Mouse (Mus musculus) telencephalon, adult 2 months (tissue): ENCODE data around the gene Hagh.
A peak's percentile ranks its signal among the peaks of the same experiment; 100 is the strongest.

Experiments
- DNase-seq: peaks from one replicate; pipeline ENCODE4 v3.0.0-alpha.2; 2011; ENCODE audit warnings: low read depth, low spot score

Hagh gene

GRCm38 (mm10) chr17:24839842-24840241, at the start of gene Hagh:
Hagh (plus strand) TSS chr17:24840143.
- peak; percentile 15 for DNase-seq

GRCm38 (mm10) chr17:24792190-24792589, 47.8 kb upstream of the Hagh start:
- no peak for DNase-seq

- no peak for DNase-seq
These were observed 45.2 kb upstream of the Hagh start for GRCm38 (mm10) chr17:24794791-24795190.

- no peak for DNase-seq
These were observed 43.0 kb upstream of the Hagh start for GRCm38 (mm10) chr17:24796969-24797368.

- no peak for DNase-seq
These were observed 41.7 kb upstream of the Hagh start for GRCm38 (mm10) chr17:24798229-24798628.

DNA sequence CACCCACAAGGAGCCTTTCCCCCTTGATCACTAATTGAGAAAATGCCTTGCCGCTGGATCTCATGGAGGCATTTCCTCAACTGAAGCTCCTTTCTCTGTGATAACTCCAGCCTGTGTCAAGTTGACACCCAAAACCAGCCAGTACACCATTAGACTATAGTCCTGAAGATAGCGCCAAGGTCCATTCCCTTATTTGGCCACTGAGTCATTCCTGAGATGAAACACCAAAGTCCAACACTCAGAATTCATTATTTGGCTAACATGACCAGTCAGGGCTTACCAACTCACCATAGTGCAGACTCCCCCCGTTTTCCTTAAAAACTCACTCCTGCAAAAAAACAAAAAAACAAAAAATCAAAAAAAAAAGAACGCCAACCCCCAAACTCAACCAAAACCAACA, 40.5 kb upstream of the Hagh start:
- DNase-seq, result no peak

DNA sequence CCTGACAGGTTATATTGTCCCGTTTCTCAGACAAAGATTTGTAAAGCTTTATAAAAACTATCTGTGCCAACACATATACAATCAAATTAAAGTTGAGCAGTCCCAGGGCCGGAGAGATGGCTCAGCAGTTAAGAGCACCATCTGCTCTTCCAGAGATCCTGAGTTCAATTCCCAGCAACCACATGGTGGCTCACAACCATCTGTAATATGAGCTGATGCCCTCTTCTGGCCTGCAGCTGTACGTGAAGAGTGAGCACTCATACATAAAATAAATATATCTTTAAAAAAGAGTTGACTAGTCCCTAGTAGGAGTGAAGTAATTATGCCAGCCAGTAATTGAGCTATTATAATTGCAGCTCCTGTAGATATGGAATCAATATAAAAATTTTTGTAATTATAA, 39.4 kb upstream of the Hagh start:
- no peak for DNase-seq

GRCm38 (mm10) chr17:24803952-24804951, 35.7 kb upstream of the Hagh start, which contains the start of gene Meiob:
Meiob (plus strand) TSS chr17:24804289.
- no peak for DNase-seq

DNA sequence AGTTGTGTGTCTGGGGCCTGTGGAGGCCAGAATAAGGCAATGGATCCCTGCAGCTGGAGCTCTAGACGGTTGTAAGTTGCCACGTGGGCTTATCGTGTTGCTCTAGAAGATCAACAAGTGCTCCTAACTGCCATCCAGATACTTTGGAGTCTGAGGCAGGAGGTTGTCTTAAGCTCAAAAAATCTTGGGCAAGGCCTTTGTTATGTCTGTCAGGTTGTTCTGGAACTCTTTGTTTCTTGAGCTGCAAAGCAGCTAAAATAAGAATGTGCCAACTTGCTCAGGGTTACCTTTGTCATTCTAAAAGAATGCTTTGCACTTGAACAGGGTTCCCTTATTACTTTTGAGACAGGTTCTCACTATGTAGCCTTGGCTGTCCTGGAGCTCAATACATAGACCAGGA, 28.7 kb upstream of the Hagh start:
- no peak for DNase-seq

- DNase-seq, result no peak
These were observed 27.7 kb upstream of the Hagh start for GRCm38 (mm10) chr17:24812215-24812614.

DNA sequence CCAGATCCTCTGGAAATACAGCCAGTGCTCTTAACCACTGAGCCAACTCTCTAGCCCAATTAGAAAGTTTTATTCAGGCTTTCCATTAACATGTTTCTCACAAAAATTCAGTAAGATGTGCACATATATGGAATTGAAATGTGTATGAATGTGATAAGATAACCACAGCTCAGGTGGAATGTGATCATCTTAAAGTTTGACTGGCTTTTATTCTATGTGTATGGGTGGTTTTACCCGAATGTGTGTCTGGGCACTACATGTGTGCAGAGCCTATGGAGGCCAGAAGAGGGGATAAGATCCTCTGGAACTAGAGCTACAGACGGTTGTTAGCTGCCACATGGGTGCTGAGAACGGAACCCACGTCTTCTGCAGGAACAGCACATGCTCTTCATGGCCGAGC, 24.7 kb upstream of the Hagh start:
- no peak for DNase-seq

- no peak for DNase-seq
These were observed 22.4 kb upstream of the Hagh start for GRCm38 (mm10) chr17:24817503-24817902.

GRCm38 (mm10) chr17:24818172-24818571, 21.8 kb upstream of the Hagh start:
- DNase-seq, result no peak

- no peak for DNase-seq
These were observed 20.5 kb upstream of the Hagh start for GRCm38 (mm10) chr17:24819469-24819868.

DNA sequence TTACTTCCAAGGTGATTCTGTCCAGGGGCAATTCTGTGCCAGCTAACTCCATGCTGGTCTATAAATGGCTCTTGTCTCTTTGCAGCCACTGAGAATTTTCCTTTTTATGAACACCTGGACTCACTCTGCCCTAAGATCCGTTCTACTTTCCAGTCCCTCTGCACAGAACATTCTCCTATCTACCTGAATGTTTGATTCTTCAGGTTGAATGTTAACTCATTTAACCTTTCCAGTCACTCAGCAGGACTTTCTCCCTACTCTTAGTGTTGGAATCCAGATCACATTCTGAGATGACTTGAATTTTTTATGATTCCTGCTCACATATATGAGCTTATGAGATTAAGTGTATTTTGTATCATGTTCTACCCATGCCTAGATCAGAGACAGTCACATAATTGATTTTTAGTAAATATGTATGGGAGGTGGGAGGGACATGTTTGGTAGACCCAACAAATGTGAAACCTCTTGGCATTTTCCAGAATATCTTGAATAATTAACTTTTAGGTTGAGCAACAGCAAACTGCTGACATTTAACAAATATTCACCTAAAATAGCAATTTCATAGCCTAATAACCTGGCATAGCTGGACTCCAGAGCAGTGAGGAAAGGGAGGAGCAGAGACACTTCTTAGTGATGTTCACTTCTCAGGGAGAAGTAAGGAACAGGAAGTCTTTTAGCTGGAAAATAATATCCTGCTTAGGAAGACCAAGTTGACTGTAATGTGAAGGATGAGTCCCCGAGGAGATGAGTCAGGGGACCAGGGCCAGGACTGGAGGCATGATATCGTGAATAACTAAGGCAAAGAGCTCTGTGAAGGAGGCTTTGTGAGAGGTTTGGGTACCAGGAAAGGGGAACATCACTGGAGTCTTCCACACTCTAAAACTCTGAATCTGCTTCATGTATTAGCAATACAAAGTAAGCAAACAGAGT, 18.3 kb upstream of the Hagh start:
- DNase-seq, result no peak

- DNase-seq, result no peak
These were observed 398 bp downstream of the Hagh start for GRCm38 (mm10) chr17:24840341-24840740.

DNA sequence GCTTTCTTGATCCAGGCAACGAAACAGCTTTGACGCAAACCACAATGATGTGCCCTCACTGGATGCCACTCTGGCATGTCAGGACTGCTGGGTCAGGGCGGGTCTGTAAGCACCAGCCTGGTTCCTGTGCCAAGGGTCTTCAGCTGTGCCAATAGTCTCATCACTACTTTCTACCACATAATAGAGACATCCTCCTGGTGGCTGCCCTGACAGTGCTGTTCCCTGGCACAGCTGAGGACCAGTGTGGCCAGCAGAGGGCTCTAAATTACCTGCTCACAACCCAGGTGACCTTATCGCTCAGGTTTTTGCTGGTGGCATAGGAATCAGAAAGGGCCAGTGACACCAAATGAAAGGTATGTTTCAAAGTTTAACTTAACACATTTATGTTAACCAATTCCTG, 1.2 kb downstream of the Hagh start:
- no peak for DNase-seq

- DNase-seq, result no peak
These were observed 2.7 kb downstream of the Hagh start for GRCm38 (mm10) chr17:24842631-24843030.

DNA sequence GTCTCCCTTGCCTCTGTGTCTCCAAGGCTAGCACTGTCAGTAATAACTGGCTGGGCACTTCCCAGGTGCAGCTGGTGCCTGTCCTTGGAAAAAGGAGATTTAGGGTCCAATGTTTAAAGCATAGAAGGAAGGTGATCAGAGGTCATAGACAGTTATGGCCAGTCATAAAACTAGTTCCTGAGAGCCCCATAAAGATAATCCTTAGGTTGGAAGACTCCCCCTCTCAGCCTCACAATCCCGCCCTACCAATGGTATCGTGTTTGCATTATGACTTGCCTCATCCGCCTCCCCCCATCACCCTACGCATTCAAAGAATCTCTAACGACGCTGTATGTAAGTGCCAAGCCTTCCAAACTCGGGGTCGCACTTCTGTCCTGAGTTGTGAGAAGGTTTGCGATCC, 4.6 kb downstream of the Hagh start:
- no peak for DNase-seq

DNA sequence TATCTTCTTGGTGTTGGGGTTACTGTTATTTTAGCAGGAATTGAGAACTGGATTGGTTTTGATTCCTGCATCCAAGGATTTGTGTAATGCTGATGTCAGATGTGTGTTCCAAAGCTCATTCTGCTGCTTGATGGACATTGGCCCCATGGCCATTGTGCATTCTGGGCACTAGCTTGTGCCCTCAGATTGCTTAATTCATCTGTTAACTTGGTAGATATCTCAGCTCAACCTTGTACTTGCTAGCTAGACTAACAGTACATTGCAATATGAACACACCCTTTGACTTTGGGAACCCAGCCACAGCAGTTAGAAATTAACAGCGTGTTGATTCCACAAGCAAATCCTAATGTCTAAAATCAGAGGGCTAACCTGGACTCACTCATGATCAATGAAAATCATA, 7.4 kb downstream of the Hagh start:
- DNase-seq, result no peak

DNA sequence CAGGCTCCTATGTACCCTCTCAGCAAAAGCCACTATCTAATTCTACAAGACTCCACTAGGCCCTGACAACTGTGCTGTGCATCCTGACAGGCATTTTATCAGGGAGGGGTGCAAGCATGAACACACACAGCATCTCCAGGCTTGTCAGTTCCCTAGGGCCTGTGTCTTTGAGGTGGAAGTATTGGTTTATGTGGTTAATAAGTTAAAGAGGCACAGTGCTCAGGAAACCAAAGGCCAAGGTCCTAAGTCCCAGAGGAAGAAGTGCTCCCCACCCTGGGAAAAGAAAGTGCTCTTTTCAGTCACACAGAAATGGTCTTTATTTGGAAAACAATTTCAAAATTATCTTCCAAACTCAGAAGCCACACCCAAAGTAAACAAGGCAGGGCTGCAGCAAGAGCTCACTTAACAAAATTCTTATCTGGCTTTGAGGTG, 8.7 kb downstream of the Hagh start:
- DNase-seq, result no peak

- no peak for DNase-seq
These were observed 9.8 kb downstream of the Hagh start for GRCm38 (mm10) chr17:24849733-24850064.
